Mouse (Mus musculus): ENCODE data around the gene Dtnb.
"Not testable (repeated sequence)": the region's sequence is repeated elsewhere in the genome, so short reads cannot be mapped to it uniquely, and the experiment has no call there.

Dtnb gene

GRCm38 (mm10) chr12:3571787-3572580, at the start of gene Dtnb:
Dtnb (plus strand) TSS chr12:3572381.
- no peak for DNase-seq (ENCODE audit: extremely low read depth, low read depth, low spot score)

GRCm38 (mm10) chr12:3525536-3525935, 46.6 kb upstream of the Dtnb start:
- no peak for DNase-seq (ENCODE audit: extremely low read depth, low read depth, low spot score)

GRCm38 (mm10) chr12:3535446-3535845, 36.7 kb upstream of the Dtnb start:
- not testable (repeated sequence) for DNase-seq (ENCODE audit: extremely low read depth, low read depth, low spot score)

GRCm38 (mm10) chr12:3537616-3538015, 34.6 kb upstream of the Dtnb start:
- DNase-seq (ENCODE audit: extremely low read depth, low read depth, low spot score), result peak; percentile 69

- DNase-seq (ENCODE audit: extremely low read depth, low read depth, low spot score), result no peak
Observed at GRCm38 (mm10) chr12:3538036-3538435, 34.1 kb upstream of the Dtnb start.

- DNase-seq (ENCODE audit: extremely low read depth, low read depth, low spot score), result no peak
Observed at GRCm38 (mm10) chr12:3539605-3540004, 32.6 kb upstream of the Dtnb start.

GRCm38 (mm10) chr12:3540871-3541270, 31.3 kb upstream of the Dtnb start:
- DNase-seq (ENCODE audit: extremely low read depth, low read depth, low spot score), result no peak

GRCm38 (mm10) chr12:3545451-3545850, 26.7 kb upstream of the Dtnb start:
- DNase-seq (ENCODE audit: extremely low read depth, low read depth, low spot score), result no peak

- no peak for DNase-seq (ENCODE audit: extremely low read depth, low read depth, low spot score)
Observed at GRCm38 (mm10) chr12:3546121-3546658, 26.0 kb upstream of the Dtnb start.

GRCm38 (mm10) chr12:3546781-3547180, 25.4 kb upstream of the Dtnb start:
- no peak for DNase-seq (ENCODE audit: extremely low read depth, low read depth, low spot score)

- DNase-seq (ENCODE audit: extremely low read depth, low read depth, low spot score), result no peak
Observed at GRCm38 (mm10) chr12:3547506-3547905, 24.7 kb upstream of the Dtnb start.

GRCm38 (mm10) chr12:3547911-3548310, 24.3 kb upstream of the Dtnb start:
- no peak for DNase-seq (ENCODE audit: extremely low read depth, low read depth, low spot score)

GRCm38 (mm10) chr12:3548582-3549211, 23.5 kb upstream of the Dtnb start:
- DNase-seq (ENCODE audit: extremely low read depth, low read depth, low spot score), result no peak

GRCm38 (mm10) chr12:3550280-3550679, 21.9 kb upstream of the Dtnb start:
- no peak for DNase-seq (ENCODE audit: extremely low read depth, low read depth, low spot score)

- DNase-seq (ENCODE audit: extremely low read depth, low read depth, low spot score), result no peak
Observed at GRCm38 (mm10) chr12:3557414-3558319, 14.5 kb upstream of the Dtnb start.

- DNase-seq (ENCODE audit: extremely low read depth, low read depth, low spot score), result no peak
Observed at GRCm38 (mm10) chr12:3560596-3560995, 11.6 kb upstream of the Dtnb start.

- DNase-seq (ENCODE audit: extremely low read depth, low read depth, low spot score), result no peak
Observed at GRCm38 (mm10) chr12:3561032-3561431, 11.1 kb upstream of the Dtnb start.

GRCm38 (mm10) chr12:3562806-3563205, 9.4 kb upstream of the Dtnb start:
- no peak for DNase-seq (ENCODE audit: extremely low read depth, low read depth, low spot score)

- no peak for DNase-seq (ENCODE audit: extremely low read depth, low read depth, low spot score)
Observed at GRCm38 (mm10) chr12:3563659-3564058, 8.5 kb upstream of the Dtnb start.

GRCm38 (mm10) chr12:3568461-3568991, 3.7 kb upstream of the Dtnb start:
- DNase-seq (ENCODE audit: extremely low read depth, low read depth, low spot score), result peak; percentile 91
